Mouse (Mus musculus) E14TG2a.4 (cell line): Measurements from ENCODE around the gene Nxnl2.

Source experiments
- CTCF ChIP-seq: conservative IDR thresholded peaks from 2 replicates; pipeline ENCODE4 v1.5.1; 2014; ENCODE audit warnings: low read length
- NANOG ChIP-seq: IDR thresholded peaks from 2 replicates; pipeline ENCODE4 v1.6.1; 2014; ENCODE audit warnings: borderline replicate concordance, low read length, mixed read lengths

- no peak for TF ChIP-seq CTCF
- TF ChIP-seq NANOG: no peak
These were observed 14.1 kb downstream of the Nxnl2 start for GRCm38 (mm10) chr13:51184896-51185295.
